Mouse (Mus musculus) c-Kit-positive CD71-positive TER-119-positive erythroid progenitor cells, embryonic 14.5 days (primary cell): ENCODE results near the gene Eno1.
"Not testable (repeated sequence)": the region's sequence is repeated elsewhere in the genome, so short reads cannot be mapped to it uniquely, and the experiment has no call there.

Experiments used
- DNase-seq: peaks from one replicate; pipeline ENCODE4 v3.0.0-alpha.2; 2013; ENCODE audit warnings: low spot score

The Eno1 gene

DNA sequence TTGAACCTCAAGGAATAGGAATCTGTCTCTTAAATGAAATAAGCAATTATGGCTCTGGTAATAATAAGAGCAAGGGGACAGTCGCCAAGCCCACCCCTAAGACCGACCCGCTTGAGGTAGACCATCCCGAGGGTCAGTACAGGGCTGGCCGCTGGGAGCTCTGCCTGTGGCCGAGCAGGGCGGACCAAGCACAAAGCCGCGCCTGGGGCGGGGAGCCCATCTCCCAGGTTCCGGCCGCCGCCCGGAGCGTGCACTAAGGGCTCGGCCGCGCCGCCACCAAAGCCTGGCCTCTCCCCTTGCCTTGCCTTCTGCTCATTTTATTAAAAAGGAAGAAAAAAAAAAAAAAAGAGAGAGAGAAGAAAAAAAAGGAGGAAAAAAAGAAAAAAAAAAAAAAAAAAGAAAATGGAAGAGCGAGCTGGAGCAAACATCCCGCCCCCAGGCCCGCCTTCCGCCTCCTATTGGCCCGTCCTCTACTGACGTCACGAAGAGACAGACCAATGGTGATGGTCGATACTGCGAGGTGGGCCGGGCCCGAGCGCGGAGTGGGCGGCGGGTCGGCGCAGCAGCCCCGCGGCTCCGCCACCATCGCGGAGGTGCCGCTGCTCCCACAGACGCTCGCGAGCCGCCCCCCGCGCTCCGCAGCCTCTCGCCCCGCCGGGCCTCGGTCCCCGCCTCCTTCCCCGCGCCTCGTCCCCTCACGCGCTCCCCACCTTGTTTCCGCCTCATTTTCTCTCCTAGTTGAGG is 44.7 kb downstream of the Eno1 start, which contains the start of gene Rere:
Gene Rere (plus strand): TSS at position 629 of the 744 bp plus-strand sequence.
- DNase-seq = peak; percentile 97

DNA sequence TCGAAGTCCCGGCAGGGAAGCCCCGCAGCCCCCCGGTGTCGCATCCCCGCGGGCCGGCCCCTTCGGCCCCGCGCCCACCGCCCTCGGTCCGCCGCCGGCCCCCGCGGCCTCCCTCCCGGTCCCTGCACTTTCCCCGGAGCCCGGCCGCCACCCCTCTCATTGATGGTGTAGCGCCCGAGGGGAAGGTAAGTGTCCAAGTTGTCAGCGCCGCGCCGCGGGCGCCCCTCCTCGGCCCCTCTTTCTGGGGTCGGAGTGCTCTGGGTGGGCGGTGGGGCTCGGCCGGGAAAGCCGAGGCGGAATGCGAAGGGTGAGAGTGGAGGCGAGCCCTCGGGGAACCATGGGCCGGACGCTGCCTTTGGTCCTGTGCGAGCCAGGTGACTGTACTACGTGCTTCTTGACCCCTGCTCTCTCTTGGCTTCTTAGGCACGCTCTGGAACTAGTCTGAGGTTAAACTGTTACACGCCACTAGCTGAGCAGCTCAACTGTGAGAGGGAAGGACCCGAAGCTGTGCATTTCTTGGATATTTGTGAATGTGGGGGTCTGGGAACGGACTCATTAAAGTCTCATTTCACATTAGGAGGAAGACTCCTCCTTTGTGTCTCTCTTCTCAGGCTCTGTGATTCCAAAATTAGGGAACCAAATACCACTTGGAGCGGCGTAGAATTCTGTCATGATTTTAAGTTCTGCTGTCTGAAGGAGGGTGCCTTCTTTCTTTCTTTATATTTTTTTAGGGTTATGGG is 45.5 kb downstream of the Eno1 start:
- DNase-seq = no peak

DNA sequence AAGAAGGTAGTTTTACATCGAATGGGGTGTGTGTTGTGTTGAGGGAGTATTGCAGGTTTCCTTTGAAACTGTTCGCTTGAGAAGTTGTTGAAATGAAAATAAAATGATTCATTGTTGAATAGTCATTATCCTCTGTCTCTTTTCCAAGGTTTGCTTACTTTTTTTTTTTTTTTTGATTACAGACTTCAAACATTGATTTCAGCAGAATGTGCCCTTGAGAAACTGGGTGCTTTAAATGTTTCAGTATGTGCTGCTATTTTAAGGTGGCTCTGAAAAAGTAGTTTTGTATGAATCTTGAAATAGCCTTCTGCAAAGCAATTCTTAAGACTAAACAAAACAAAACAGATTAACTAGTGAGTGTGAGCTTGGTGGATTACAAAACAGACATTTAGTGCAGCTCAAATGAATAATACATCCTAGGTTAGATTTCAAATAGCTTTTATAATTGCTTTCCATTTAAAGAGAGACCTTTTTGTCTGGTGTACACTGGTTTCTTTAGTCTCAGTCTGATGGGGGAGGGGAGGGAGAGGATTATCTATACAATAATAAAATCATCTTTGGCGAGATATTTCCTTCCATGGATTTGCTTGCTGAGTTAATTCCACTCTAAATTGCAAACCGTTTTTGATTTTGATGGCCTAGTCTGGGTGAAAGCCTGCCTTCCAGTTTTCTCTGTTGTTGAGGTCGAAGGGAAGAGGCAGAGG is 46.3 kb downstream of the Eno1 start:
- DNase-seq = no peak

DNA sequence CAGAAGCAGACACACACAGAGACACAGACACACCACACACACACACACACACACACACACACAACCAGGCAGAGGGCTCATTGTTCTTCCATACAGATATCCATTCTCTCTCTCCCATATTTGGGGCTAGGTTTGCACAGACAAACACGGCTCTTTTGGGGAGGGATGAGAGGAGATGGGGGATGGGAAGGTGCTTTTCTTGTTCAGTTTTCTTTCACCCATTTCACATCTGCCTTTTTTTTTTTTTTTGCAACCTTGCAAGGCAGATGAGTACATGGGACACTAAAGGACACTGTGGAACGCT is 46.8 kb downstream of the Eno1 start:
- no peak for DNase-seq

DNA sequence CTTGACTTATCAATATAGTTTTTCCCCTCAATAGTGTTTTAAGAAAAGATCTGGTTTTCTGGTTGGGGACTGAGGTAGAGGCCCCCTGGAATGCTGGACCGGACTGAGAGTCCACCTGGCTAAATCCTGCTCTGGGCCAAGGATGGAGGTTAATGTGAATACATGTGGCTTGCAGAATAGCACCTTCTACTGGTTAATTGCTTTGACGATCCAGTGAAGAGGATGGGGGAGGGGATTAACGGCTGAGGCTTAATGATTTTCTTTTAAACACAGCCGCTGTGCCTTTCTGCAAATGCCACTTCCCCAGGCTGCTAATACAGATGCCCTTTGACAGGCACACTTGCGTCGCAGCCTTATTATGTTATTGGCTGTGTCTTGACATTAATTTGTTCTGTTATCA is 47.5 kb downstream of the Eno1 start:
- DNase-seq = no peak

DNA sequence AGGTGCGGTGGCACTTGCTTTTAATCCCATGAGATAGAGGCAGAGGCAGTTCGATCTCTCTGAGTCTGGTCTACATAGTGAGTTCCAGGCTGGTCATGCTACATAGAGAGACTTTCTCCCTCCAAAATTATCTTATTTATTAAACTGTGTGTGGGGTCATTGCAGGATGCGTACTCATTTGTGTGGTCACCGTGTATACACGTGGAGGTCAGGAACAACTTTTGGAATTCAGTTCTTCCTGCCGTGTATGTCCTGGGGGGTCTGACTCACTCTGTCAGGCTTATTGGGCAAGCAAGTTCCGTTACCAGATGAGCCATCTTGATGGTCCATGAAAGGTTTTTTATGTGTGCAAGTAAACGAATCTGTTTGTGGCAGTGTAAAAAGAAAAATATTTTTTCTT is 50.5 kb downstream of the Eno1 start:
- no peak for DNase-seq

DNA sequence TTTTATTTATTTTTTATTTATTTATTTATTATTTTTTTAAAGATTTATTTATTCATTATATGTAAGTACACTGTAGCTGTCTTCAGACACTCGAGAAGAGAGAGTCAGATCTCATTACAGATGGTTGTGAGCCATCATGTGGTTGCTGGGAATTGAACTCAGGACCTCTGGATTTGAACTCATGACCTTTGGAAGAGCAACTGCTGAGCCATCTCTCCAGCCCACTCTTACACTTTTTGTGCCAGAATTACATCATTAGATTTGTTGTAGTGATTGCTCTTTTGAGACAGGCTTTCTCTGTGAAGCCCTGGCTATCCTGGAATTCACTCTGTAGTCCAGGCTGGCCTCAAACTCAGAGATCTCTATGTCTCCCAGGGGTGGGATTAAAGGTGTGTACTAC is 50.9 kb downstream of the Eno1 start:
- not testable (repeated sequence) for DNase-seq

DNA sequence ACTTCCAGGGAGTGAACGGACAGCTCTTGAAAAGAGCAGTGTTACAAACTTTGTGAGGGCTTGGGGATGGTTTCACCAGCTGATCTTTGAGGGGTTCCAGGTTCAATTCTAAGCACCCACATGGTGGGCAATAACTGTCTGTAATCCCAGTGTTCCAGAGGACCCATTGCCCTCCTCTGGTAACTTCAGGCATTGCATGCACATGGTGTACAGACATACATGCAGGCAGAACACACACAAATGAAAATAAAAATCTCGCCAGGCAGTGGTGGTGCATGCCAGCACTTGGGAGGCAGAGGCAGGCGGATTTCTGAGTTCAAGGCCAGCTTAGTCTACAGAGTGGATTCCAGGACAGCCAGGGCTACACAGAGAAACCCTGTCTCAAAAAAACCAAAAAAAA is 55.4 kb downstream of the Eno1 start:
- DNase-seq = no peak

DNA sequence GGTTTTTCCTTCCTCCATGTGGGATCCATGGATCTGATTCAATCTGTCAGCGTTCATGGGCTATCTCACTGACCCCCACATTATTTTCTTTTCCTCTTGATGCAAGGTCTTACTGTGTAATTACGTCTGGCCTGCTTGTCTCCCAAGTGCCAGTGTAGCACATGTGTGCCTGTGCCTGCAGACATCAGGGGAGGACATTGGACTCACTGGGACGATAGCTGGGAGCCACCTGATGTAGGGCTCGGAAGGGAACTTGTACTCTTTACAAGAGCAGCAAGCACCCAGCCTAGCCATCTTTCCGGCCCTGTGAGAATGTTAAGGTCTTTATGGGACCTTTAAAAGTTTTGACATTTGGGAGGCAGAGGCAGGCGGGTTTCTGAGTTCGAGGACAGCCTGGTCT is 58.3 kb downstream of the Eno1 start:
- no peak for DNase-seq

DNA sequence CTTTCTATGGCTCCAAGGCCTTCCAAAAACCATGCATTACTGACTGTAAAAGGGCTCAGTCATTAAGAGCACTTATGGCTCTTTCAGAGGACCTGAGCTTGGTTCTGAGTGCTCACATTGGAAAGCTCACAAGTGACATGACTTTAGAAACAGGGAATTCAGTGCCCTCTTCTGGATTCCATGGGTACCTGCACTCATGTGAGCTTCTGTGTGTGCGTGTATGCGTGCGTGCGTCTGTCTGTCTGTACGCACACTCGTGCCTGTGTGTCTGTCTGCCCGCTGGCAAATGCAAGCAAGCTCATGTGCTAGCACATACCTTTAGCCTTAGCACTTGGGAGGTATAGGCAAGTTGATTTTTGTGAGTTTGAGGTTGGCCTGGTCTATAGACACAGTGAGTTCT is 59.4 kb downstream of the Eno1 start:
- DNase-seq = no peak
